Mouse (Mus musculus) lung, postnatal 0 days (tissue): Measurements from ENCODE around the gene Ddx4.

Experiments
- CTCF ChIP-seq: IDR thresholded peaks from 2 replicates; pipeline ENCODE4 v1.5.1; 2016; ENCODE audit warnings: antibody characterized with exemption, mild to moderate bottlenecking
- EP300 ChIP-seq: IDR thresholded peaks from 2 replicates; pipeline ENCODE4 v1.6.1; 2016; ENCODE audit warnings: antibody characterized with exemption, mild to moderate bottlenecking, control low read depth

- no peak for TF ChIP-seq CTCF
- no peak for TF ChIP-seq EP300
Observed at GRCm38 (mm10) chr13:112602607-112603006, 49.7 kb downstream of the Ddx4 start.
